In the genomic region with DNA sequence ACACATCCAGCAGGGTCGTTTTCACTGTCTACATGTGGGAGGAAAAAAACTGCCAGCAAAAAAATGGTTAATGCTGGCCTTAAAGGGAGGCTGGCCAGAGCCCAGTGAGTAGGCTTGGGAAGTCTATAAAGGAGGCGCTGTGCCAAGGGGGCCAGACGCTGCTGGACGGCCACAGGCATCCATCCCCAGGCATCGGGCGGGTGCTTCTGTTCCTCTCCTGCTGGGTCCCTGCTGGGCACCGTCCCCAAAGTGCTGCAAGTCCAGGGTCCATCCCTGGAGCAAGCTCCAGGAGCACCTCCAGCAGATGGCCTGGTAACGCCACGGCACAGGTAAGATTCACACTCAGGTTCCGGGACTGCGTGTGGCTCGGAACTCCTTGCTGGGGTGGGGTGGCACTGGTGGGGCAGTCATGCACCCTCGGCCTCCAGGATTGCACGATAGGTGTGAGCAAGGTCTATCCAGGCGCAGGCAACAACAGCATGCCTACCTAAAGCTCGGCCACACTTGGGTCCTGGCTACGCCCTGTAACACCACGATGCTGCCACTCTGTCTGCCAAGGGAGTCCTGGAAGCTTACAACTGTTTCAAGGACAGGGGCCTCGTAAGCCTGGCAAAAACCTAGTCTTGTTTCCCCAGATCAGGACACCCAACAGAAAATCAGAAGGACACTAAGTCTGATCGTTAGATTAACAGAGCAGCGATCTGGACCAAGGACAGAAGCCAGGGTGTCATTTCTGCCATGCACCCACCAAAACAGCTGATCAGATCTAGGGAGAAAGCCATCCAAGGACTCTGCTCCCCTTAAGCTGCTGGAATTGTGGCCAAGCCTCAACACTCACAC, we compare ENCODE assay signal across 8 mouse cellular contexts. TPM values are rescaled to one million over a fixed set of nuclear protein-coding genes. Genes with fewer than 3 reads are reported as not detected.
DNase-seq lines count a peak whose midpoint lies in the region; ATAC-seq and TF ChIP-seq lines count a peak whose summit lies in the region.

Gene Gper1, plus strand, starts transcription at position 126 of the 840 bp plus-strand sequence.

- H3K4me2 ChIP-seq in heart, embryonic 12.5 days: peak within 1 kb of the TSS; percentile 43
- peak within 1 kb of the TSS; percentile 32 for H3K4me2 ChIP-seq in embryonic facial prominence, embryonic 15.5 days (replicated peaks)
- peak within 1 kb of the TSS; percentile 36 for H3K4me2 ChIP-seq in intestine, embryonic 16.5 days (ENCODE audit: low read depth, low read length)
- H3K4me2 ChIP-seq in midbrain, postnatal 0 days (ENCODE audit: low read depth, low read length, poor library complexity, severe bottlenecking): peak within 1 kb of the TSS; percentile 25; the same call in 1 of the 2 replicates

- H3K4me1 ChIP-seq in heart, embryonic 12.5 days (replicated peaks): peaks cover 27% of the 10 kb centered on the region
- H3K4me1 ChIP-seq in embryonic facial prominence, embryonic 15.5 days: peaks cover 30% of the 10 kb centered on the region
- peaks cover 19% of the 10 kb centered on the region for H3K4me1 ChIP-seq in intestine, embryonic 16.5 days (ENCODE audit: control insufficient read depth, insufficient read depth, low read length)
- no peaks in the 10 kb centered on the region; the same call in 1 of the 2 replicates for H3K4me1 ChIP-seq in midbrain, postnatal 0 days (ENCODE audit: insufficient read depth, low read length)

- H3K36me3 ChIP-seq in heart, embryonic 12.5 days: no peaks in the 10 kb centered on the region
- no peaks in the 10 kb centered on the region for H3K36me3 ChIP-seq in embryonic facial prominence, embryonic 15.5 days
- H3K36me3 ChIP-seq in intestine, embryonic 16.5 days (ENCODE audit: control insufficient read depth, insufficient read depth, low read length): no peaks in the 10 kb centered on the region
- no peaks in the 10 kb centered on the region for H3K36me3 ChIP-seq in midbrain, postnatal 0 days (ENCODE audit: insufficient read depth, low read length)

- H3K9ac ChIP-seq in heart, embryonic 12.5 days: 0 out of 2 replicates have a peak within 1 kb of the TSS, but pooled peaks have one; percentile 31
- H3K9ac ChIP-seq in embryonic facial prominence, embryonic 15.5 days: no peak within 1 kb of the TSS
- H3K9ac ChIP-seq in intestine, embryonic 16.5 days (ENCODE audit: low read depth, low read length): peak within 1 kb of the TSS; percentile 53; the same call in 1 of the 2 replicates
- H3K9ac ChIP-seq in midbrain, postnatal 0 days (replicated peaks; ENCODE audit: low read length, poor library complexity, severe bottlenecking): no peak within 1 kb of the TSS; the same call in 1 of the 2 replicates

- H3K27me3 ChIP-seq in heart, embryonic 12.5 days (replicated peaks): peaks cover 79% of the 10 kb centered on the region
- no peaks in the 10 kb centered on the region for H3K27me3 ChIP-seq in embryonic facial prominence, embryonic 15.5 days
- H3K27me3 ChIP-seq in intestine, embryonic 16.5 days (replicated peaks; ENCODE audit: control insufficient read depth, insufficient read depth, low read length): no peaks in the 10 kb centered on the region
- no peaks in the 10 kb centered on the region for H3K27me3 ChIP-seq in midbrain, postnatal 0 days (ENCODE audit: insufficient read depth, low read length)

- no peak within 1 kb of the TSS for H3K27ac ChIP-seq in heart, embryonic 12.5 days (ENCODE audit: poor library complexity, severe bottlenecking)
- 0 out of 2 replicates have a peak within 1 kb of the TSS, but pooled peaks have one; percentile 2 for H3K27ac ChIP-seq in embryonic facial prominence, embryonic 15.5 days (replicated peaks)
- no peak within 1 kb of the TSS for H3K27ac ChIP-seq in intestine, embryonic 16.5 days (ENCODE audit: low read length)
- H3K27ac ChIP-seq in midbrain, postnatal 0 days (ENCODE audit: low read depth, low read length): no peak within 1 kb of the TSS

- 60% methylated on average over 21 of the region's 21 CpGs for WGBS in heart, embryonic 12.5 days
- 50% methylated on average over 21 of the region's 21 CpGs for WGBS in embryonic facial prominence, embryonic 15.5 days
- WGBS in intestine, embryonic 16.5 days: 48% methylated on average over 21 of the region's 21 CpGs
- WGBS in midbrain, postnatal 0 days: 48% methylated on average over 21 of the region's 21 CpGs

- H3K9me3 ChIP-seq in heart, embryonic 12.5 days (replicated peaks): no peaks in the 10 kb centered on the region
- H3K9me3 ChIP-seq in embryonic facial prominence, embryonic 15.5 days (replicated peaks): no peaks in the 10 kb centered on the region
- no peaks in the 10 kb centered on the region for H3K9me3 ChIP-seq in intestine, embryonic 16.5 days (ENCODE audit: control insufficient read depth, low read length)
- no peaks in the 10 kb centered on the region for H3K9me3 ChIP-seq in midbrain, postnatal 0 days (ENCODE audit: low read length)

- 0 out of 2 replicates have a peak, but pooled peaks have one; percentile 4 for TF ChIP-seq CTCF in midbrain, postnatal 0 days (IDR thresholded peaks at IDR 0.05)

- DNase-seq in heart, adult 8-10 months (ENCODE audit: low spot score): no peak
- DNase-seq in adipocyte (ENCODE audit: low spot score): peak; percentile 89
- peak; percentile 87 for DNase-seq in midbrain, postnatal 0 days (ENCODE audit: low spot score)
- no peak for DNase-seq in layer of hippocampus, postnatal 25 days (ENCODE audit: extremely low spot score in 1 of 2, low spot score in 1 of 2)

- no peak for ATAC-seq in heart, embryonic 12.5 days (ENCODE audit: insufficient number of reproducible peaks, low FRiP score)
- ATAC-seq in embryonic facial prominence, embryonic 15.5 days (ENCODE audit: insufficient number of reproducible peaks, low FRiP score, low TSS enrichment, low read depth): no peak
- 0 out of 2 replicates have a peak, but pooled peaks have one; percentile 51 for ATAC-seq in intestine, embryonic 16.5 days
- no peak for ATAC-seq in midbrain, postnatal 0 days (ENCODE audit: low FRiP score)
- no peak for ATAC-seq in activated CD4-positive, CD25-positive, alpha-beta regulatory T cell, adult 4 months

- peak within 1 kb of the TSS; percentile 20; the same call in 1 of the 2 replicates for H3K4me3 ChIP-seq in heart, embryonic 12.5 days
- H3K4me3 ChIP-seq in embryonic facial prominence, embryonic 15.5 days (replicated peaks): peak within 1 kb of the TSS; percentile 27
- peak within 1 kb of the TSS; percentile 31 for H3K4me3 ChIP-seq in intestine, embryonic 16.5 days (ENCODE audit: low read length)
- peak within 1 kb of the TSS; percentile 22; the same call in 1 of the 2 replicates for H3K4me3 ChIP-seq in midbrain, postnatal 0 days (ENCODE audit: low read depth, low read length)

RNA-seq across cellular contexts. Expression of gene Gper1, which starts in this region (rescaled TPM):
- polyA plus RNA-seq in heart, embryonic 12.5 days (2016; fragmentation: Nextera tagmentation; extraction: Ambion mirVana): 0.79 and 0.96 TPM in 2 replicates
- 1 to 10 TPM; 1.1 to 1.6 (median 1.3) TPM for total RNA-seq in heart, adult 8-10 months (2022)
- 3.8 and 4.2 TPM in 2 replicates for polyA plus RNA-seq in embryonic facial prominence, embryonic 15.5 days (2015; fragmentation: Nextera tagmentation; extraction: Ambion mirVana)
- 1.1 and 1.5 TPM in 2 replicates for polyA plus RNA-seq in intestine, embryonic 16.5 days (2015; fragmentation: Nextera tagmentation; extraction: Ambion mirVana)
- total RNA-seq in midbrain, postnatal 0 days (2014; rRNA removed): 5.8 and 8.9 TPM in 2 replicates
- polyA plus RNA-seq in midbrain, postnatal 0 days (2015; fragmentation: Nextera tagmentation; extraction: Ambion mirVana): 5.8 and 7.1 TPM in 2 replicates
- polyA plus RNA-seq in activated CD4-positive, CD25-positive, alpha-beta regulatory T cell, adult 4 months (2017; shearing (Covaris generic)): not detected
- 1 to 10 TPM; 2.3 to 2.8 TPM for total RNA-seq in layer of hippocampus, postnatal 25 days (2021)

Comparison
In these comparisons a context has a peak if more than half of its experiments do, and no peak if none do; other contexts are left out.
1. H3K9ac ChIP-seq: peak in heart, embryonic 12.5 days (single experiment) and intestine, embryonic 16.5 days (single experiment); none in embryonic facial prominence, embryonic 15.5 days (single experiment) and midbrain, postnatal 0 days (single experiment).
2. DNase-seq: peak in adipocyte (single experiment) and midbrain, postnatal 0 days (single experiment); none in heart, adult 8-10 months (single experiment) and layer of hippocampus, postnatal 25 days (0 of 2).
3. Peak in every context shown above with its lines, with median percentiles within 50 percentile points of each other: H3K4me2 ChIP-seq and H3K4me3 ChIP-seq.